Mouse (Mus musculus): ENCODE results near the gene Ogfr. TPM values are rescaled to one million over a fixed set of nuclear protein-coding genes. Genes with fewer than 3 reads are reported as not detected.

The Ogfr gene
- total RNA-seq, 2 experiments from 2014 or later, result 31.2 to 33.7 TPM

DNA sequence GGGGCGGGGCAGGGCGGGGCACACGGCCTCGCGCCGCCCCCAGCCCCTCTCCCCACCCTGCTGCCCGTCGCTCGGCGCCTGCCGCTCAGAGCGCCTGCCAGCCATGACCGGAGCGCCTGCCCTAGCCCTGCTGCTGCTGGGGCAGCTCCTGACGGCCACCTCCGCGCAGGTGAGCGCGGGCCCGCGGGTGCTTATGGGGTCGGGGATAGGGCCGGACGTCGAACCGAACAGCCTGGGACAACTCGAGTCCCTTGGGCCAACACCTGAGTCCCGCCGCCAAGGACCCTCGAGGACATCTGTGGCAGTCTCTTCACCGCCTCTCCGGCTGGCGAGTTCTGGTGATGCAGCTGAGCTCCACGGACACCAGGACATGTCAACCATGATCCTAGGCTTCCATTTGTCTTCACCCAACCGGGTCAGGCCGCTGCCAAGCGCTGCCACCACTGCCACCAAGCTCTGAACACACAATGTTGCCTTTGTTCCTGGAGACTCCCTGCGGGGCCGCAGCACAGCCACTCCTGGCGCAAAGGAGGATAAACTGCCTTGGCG is 9.2 kb downstream of the Ogfr start:
- no peak for DNase-seq (ENCODE audit: low spot score in 2 of 2)

DNA sequence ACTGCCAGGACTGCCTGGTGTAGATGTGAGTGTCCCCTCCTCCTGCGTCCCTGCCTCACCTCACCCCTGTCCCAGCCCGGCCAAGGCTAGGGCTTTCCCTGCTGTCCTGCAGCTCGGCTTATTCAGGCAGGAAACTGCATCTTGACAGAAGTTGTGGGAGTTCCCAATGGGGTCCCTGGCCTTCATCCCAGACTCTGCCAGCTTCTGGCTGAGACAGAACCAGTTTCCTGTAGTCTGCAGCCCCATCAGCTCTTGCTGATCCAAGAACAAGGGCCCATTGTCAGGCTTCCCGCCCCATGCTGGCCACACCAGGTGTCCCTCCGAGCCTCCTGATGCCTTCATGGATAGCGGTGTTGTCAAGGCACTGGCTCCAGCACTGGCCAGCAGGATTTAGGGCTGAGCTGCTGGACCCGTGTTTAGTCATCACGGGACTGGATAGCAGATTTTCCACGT is 11.6 kb downstream of the Ogfr start:
- no peak for DNase-seq (ENCODE audit: low spot score in 2 of 2)

DNA sequence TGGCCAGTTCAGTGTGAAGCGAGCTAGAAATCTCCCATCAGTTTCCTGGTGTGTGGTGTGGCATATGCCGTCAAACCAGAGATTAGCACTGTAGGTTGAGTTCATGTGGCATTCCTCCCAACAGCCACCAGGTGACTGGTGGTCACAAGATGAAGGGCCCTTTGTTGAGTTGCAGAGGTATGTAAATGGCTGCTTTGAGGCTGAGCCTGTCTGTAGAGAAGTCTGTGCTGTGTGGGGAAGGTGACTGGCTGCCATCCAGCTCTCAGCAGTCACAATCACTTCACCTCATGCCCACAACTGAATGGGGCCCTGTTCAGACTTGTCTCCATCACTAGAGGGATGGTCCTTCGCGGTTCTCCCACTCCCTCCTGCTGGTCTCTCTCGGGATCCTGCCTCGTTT is 15.7 kb downstream of the Ogfr start:
- DNase-seq (ENCODE audit: low spot score in 2 of 2), result no peak

DNA sequence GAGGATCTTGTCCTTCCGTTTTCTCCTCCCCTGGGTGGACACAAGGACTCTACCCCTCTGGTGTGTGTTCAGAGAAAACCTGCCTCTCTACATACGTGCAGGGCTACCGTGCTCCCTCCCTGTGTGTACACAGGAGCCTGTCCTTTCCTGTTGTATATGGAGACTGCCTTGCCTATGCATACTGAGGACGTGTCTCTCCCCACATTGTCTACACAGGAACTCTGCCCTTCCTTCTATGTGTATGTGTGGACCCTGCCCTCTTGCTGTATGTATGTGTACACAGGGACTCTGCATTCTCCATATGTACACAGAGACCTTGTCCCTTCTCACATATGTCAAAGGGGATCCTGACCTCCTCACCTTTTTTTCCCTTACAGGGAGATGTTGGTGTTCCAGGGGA is 21.2 kb downstream of the Ogfr start:
- no peak for DNase-seq (ENCODE audit: low spot score in 2 of 2)

DNA sequence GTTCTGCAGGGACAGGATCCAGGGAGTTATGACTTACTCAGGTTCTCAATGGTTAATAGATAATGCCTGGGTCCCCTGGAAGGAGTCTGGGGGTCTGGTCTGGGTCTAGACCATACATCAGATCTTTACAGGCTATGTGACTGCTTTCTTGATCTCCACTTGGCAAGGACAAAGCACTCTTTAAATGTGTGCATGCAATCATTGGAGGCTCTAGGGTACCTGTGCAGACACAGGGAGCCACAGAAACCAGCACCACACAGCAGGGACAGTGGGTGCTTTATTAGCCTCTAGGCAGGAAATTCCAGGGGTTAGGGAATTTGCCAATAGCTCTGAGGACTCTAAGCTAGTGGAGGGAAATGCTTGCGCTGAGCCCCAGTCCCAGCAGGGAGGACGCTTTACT is 22.8 kb downstream of the Ogfr start:
- no peak for DNase-seq (ENCODE audit: low spot score in 2 of 2)

DNA sequence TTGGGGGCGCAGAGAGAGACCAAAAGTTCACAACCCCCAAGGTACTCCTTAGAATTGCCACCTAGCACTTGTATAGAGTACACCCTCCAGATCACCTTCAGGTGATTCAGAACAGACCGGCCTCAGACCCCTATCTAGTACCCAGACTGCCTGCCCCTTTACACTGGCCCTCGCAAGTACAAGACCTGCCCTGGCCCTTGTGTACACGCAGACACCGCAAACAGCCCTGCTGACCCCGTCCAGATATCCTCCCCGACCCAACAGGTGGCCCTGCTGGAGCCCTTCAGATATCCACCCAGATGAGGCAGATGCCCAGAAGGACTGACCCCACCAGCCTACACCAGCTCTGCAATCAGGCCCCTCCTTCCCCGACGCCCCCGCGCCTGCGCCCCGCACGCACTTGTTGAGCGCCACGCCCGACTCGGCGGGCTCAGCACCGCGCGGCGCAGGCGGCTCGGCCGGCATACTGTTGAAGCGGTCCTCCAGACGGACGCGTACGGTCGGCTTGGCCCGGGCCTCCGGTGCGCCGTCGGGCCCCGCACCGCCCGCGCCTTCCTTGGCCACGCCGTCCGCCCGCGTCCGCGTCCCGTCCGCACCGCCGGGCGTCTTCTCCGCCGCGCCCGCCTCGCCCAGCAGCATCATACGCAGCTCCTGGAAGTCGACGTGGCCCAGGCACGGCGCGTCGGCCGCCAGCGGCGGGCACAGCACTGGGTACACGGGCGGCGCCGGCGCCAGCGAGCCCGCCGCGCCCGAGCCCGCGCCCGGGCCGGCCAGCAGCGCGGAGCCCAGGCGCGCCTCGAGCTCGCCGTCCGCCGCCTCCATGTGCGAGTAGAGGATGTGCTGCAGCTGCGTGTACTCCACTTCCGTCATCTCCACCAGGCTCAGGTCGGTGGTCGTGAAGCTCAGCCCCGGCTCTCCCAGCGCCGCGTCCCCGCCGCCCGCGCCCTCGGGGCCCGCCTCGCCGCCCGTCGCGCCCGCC is 52.8 kb downstream of the Ogfr start:
- DNase-seq (ENCODE audit: low spot score in 2 of 2), result no peak

DNA sequence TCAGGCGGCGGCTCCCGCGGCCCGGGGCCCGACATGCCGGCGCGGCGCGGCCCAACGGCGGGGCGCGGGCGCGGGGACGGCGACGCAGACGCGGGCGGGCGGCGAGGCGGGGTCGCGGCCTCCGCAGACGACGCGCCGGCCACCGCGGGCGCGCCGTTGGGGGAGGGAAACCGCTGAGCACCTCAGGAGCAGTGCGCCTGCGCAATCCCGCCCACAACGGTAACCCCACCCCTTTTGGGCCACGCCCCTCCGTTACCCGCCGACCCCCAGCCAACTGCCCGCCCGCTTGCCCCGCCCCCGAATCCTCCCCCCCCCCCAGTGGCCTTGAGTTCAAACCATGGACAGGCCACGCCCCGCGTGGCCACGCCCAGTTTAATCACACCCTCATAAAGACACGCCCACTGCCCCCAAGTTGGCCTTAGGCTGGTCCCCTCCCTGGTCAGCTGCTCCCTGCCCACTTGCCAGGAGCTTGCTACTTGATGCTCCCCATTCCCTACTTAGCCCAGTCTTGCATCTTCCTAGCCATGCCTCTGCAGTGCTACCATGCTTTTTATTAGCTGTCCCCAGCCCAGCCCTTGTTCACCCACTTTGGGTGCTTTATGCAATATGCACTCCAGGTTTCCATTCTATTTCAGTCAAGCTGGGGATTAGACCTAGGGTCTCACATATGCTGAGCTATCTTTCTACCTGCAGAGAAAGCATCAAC is 53.7 kb downstream of the Ogfr start, which contains the start of gene Tcfl5:
TSS of gene Tcfl5 (minus strand) at position 154 of the 706 bp plus-strand sequence.
- DNase-seq (ENCODE audit: low spot score in 2 of 2), result no peak

DNA sequence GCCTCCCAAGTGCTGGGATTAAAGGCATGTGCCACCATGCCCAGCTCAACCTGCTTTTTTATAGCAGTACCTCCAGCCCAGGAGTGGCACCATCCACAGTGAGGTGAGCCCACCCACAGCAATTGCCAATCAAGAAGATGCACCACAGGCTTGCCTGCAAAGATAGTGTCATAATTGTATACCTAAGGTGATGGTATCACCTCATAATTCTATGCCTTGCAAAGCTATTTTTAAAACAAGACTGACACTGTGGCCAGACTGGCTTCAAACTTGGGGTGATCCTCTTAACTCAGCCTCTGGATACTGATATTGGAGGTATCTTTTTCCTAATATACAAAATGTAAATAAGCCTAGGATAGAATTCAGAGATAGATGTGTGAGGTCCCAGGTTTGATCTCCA is 54.6 kb downstream of the Ogfr start:
- no peak for DNase-seq (ENCODE audit: low spot score in 2 of 2)

Other genes starting within 250 kb of the Ogfr start
- 1 to 10 TPM; 1.7 to 2.4 TPM for gene Slco4a1, start 133.0 kb upstream of the Ogfr start, total RNA-seq (2021)
- 1 to 10 TPM; 6.4 to 8.2 TPM for gene Ntsr1, start 89.3 kb upstream of the Ogfr start, total RNA-seq (2021)
- gene Mrgbp, start 7.9 kb upstream of the Ogfr start, total RNA-seq (2021), result 10 to 100 TPM; 19.2 to 19.4 TPM
- 1 to 10 TPM; 3.5 to 4.4 TPM for gene Col9a3, start 8.5 kb downstream of the Ogfr start, total RNA-seq (2021)
- under 1 TPM; 0.30 to 0.37 TPM for gene Tcfl5, start 53.5 kb downstream of the Ogfr start, total RNA-seq (2021)
- gene Dido1, start 120.8 kb downstream of the Ogfr start, total RNA-seq (2021), result 10 to 100 TPM; 56.2 to 59.1 TPM
- 10 to 100 TPM; 63.9 to 67.2 TPM for gene Gid8, start 120.9 kb downstream of the Ogfr start, total RNA-seq (2021)
- under 1 TPM; 0.26 to 0.37 TPM for gene Slc17a9, start 136.0 kb downstream of the Ogfr start, total RNA-seq (2021)
- gene Bhlhe23, start 187.7 kb downstream of the Ogfr start, total RNA-seq (2021), result under 1 TPM in 1 of 2 experiments, not detected in 1; 0.14 TPM